Mouse (Mus musculus) monocyte, adult 5-6 weeks (primary cell): ENCODE data around the gene Pgrmc2. TPM values are rescaled to one million over a fixed set of nuclear protein-coding genes. Genes with fewer than 3 reads are reported as not detected.
A peak's percentile ranks its signal among the peaks of the same experiment; 100 is the strongest.

ENCODE experiments used
- ATAC-seq: fragments of 153-309, 156-312 bp; replicated peaks from 2 replicates; pipeline ENCODE4 v1.8.0; 2017; ENCODE audit warnings: mild to moderate bottlenecking; ENCODE audit not compliant: low TSS enrichment, insufficient number of reproducible peaks, severe bottlenecking, poor library complexity, low FRiP score
- total RNA-seq: library from RNA; stranded (forward); fragments of 200-1000, 200-491, 200-594 nt; gene quantifications from 3 replicates; pipeline ENCODE4 v1.2.3, GENCODE M21; 2017

The Pgrmc2 gene
- 7.5 to 16.1 TPM (median 11.4 TPM) in 3 replicates for total RNA-seq

DNA sequence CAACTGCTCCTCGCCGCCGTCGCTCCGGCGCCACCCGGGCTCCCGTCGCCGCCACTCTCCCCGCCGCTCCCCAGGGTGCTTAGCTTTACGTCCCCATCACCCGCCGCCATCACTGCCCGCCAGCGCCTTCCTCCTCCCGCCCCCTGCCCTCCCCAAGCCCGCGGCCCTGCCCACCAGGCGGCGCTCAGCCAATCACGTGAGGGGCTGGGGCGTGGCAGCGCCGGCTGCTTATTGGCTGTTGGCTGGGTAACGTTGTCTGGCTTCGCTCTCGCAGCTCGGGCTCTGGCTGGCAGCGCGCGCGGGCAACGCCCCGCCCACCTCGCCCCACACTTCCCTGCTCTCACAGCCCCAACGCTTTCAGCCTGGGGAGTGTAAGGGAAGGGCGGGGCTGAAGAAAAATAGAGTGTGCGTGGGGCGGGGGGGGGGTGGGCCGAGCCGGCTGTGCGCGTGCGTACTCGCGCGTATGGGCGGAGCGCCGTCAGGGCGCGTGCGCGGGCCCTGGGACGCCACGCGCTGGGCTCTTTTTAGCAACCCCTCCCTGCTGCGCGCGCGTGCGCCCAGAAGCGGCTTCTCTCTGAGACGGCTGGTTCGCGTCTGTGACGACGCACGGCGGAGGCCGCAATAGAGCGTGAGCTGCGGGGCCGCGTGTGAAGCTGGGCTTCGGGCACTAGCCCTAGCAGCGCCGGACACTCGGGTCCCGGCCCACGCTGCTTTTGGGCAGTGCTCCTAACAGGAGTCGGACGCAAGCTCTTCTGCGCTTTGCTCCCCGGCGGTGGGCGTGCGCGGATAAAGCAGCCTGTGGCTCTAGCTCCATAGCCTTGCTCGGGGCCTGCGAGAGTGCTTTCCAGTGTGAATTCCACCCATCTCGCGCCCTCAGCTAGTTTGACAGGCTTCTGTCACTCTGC, at the start of gene Pgrmc2:
TSS of gene Pgrmc2 (minus strand) at position 162 of the 905 bp plus-strand sequence.
- peak; percentile 88 for ATAC-seq

DNA sequence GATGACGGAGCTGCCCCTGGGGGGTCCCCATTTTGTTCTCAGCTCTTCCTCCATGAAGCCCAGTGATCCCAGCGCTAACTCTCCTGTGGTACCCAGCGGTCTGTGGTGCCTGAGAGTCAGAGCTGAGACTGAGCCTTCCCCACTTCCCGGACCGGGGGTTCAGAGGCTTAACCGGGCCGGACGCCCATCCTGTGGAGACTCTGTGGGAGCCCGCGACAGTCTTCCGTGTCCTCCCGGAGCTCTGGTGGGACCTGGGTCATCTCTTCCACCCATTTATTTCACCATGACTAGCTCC, 41.1 kb upstream of the Pgrmc2 start:
- ATAC-seq: no peak

DNA sequence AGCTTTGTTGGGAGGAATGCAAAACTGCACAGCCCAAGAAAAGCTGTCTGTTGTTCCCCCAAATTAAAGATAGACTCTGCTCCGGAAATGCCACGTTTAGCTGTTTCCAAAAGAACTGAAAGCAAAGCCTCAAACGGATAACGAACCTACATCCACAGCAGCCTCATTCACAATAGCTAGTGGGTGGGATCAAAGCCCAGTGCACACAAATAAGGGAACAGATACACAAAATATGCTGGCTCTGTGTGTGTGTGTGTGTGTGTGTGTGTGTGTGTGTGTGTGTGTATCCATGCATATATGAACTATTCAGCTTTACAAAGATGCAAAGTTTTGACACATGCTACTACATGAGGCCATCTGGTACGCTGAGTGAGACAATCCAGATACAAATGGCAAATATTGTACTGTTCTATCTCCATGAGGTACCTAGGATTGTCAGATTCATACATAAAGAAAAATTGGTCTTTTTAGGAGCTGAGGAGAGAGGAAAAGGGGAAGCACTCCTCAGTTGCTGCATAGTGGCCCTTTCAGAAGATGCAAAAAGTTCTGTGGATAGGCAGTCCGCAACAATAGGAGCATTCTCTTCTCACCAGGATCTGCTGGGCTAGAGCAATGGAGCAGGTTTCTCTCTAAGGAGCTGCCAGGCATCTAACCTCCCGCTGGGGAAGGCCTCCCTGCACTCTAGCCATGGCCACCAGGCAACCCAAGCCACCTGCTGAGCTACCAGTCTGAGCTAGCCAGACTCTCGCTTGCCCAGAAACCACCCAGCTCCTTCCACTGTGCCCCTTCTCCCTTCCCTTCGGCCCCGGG, 40.5 kb upstream of the Pgrmc2 start:
- ATAC-seq: no peak

DNA sequence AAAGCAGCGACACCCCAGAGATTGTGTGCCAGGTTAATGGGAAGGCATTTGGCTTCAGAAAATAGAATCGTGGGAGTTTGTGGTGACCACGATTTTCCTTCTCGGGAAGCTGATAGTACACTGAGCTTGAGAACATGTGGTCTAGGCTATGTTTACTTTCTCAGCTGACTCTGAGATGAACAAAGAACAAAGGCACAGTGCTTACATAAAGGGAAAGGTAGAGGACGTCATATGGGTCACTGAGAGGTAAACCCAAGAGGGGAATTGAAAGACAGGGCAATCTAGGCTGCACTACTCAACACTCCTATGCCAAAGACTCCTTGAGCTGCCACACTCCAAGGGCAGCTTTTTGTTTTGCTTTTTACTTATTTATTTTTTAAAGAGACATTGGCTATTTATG, 35.3 kb upstream of the Pgrmc2 start:
- ATAC-seq: no peak

DNA sequence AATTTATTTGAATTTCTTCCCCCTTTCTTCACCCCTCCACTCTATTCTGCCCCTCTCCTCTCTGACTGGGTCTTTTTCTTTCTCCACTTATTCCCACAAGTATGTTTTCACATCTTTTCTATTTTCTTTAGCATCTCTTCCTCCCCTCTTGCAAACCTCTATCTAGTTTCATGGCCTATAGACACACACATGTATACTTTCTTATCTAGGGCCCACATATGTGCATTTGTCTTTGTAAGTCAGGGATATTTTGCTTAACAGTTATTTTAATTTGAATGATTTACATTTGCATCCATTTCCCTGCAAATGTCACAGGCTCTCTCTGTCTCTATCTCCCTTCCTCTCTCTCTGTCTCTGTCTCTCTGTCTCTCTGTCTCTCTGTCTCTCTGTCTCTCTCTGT, 34.6 kb upstream of the Pgrmc2 start:
- ATAC-seq: no peak

DNA sequence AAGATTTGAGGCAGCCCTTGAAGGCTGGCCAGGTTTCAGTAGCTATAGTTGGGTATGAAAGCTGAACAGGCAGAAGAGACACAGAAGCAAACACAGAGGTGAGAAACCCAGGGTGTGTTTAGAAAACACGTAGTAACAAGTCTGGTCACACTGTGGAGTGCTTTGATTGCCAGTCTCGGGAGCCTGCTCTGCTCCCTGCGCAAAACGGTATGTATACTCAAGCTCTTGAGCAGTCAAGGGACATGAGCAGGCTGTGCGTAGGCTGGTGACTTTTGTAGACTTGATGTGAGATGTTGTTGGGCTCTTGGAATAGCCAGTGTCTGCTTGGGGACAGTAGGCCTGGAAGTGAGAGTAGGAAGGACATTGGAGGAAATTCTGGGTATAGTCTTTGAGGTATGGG, 30.3 kb upstream of the Pgrmc2 start:
- no peak for ATAC-seq

DNA sequence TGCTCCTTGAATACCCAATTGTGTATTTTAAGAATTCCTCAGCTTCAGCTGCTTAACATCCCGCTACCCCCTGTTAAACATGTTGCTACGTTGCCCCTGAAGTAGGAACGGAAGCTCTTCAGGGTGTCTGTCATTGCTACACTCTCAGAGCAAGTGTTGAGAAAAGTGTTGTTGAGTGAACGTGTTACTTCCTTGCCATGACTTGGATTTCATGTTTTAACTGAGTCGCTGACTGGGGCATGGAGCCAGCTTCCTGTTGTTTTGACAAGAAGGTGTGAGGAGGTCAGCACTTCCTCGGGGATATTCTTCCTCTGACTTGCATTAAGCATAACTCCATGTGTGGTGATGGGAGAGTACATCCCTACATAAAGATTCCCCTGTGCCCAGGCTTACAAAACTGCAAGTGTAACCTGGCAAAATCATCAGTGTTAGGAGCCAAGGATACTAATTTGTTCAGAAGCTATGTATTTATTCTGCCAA, 25.5 kb upstream of the Pgrmc2 start:
- no peak for ATAC-seq

DNA sequence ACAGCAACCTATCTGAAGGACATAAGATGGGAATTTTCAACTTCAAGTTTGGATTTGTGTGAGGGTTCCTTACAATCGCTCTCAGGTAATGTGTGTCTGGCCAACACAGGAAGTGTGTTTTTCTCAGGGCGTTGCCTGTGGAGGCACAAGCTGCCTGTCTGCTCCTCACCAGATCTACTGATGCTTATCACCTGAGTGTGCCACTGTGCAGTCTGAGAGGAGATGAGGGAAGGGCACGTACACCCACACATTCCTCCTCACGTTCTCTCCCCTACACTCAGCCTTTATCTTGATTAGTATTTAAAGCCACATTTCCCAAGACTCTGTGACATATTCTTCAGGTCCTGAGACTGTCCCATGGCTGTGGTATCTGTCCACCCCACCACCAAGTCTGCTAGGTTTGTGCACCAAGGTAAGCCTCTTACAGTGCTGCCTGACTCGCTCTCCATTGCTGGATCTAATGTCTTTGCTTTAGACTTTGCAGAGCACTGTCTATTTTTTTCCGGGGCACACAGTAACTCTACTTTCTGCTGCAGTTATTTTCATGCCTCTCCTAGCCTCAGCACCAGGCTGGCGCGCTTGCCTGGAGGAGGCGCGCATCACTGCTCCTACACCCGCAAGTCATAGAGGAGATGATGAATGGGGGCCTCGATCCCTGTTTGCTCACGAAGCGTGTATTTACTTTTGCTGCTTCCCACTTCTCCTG, 24.9 kb upstream of the Pgrmc2 start:
- no peak for ATAC-seq

DNA sequence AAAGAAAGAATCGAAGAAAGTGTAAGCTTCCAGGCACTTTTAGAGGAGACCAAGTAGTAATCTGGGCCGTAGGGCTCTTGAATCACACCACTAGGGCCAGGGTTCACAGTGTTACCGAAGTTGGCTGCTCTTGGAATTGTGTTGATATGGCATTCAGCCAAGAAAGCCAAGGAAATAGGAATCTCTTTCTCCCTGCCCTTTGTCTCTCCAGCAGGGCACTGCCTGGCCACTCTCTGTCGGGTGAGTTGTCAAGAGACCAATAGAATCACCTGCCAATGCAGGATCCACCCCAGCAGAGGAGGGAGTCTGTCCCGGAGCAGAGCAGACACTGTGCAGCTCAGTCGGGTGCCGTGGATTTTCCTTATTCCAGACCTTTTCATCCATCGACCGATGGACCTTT, 19.1 kb upstream of the Pgrmc2 start:
- no peak for ATAC-seq

DNA sequence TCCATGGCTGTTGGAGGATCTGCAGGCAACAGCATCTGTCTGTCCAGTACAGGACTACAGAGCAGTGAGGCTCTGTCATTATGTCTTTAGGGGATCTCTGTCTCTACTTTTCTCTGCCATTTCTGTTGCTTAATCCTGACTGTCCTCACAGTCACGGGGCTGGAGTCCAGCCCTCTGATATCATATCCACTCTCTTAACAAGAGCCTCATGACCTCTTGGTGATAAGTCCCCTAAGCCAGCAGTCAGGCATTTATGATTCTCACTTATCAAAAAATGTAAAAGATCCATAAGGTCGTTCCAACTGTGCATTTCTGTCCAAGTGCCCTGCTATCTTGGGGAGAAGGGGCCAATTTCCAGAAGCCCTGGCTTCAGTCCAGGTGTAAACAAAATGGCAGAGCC, 17.3 kb upstream of the Pgrmc2 start:
- ATAC-seq: no peak

DNA sequence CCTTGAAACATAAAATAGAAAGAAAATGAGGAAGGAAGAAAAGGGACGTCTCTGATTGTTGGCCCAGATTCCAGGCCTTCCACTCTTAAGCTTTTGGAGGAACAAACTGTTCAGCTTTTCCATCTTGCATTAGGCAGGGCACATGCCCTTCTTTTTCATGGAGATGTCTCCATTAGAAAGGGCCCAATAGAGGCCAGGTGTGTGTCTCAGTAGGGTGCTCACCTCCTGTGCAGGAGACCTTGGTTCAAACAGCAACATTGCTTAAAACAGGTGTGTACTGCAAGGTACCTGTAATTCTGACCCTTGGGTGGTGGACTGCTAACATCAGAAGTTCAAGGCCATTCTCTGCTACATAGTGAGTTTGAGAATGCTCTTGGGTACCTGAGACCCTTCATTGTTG, 16.8 kb upstream of the Pgrmc2 start:
- ATAC-seq: no peak

DNA sequence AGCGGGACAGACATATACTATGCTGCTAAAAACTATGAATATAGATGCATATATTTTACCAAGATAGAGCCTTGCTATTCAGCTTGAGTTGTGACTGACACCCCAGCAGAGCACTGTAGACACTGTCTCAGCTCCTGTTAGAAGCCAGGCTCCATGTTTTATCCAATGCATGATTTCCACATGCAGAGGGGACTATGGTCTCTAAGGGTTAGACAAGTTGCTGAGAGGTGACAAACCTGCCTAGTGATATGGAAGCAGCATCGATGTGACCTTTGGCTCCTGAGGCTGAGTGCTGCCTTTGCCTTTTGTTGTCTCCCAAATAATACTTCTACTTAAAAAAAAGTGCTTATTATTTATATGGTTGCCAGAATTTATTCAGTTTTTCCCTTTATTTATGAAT, 10.4 kb upstream of the Pgrmc2 start:
- no peak for ATAC-seq

DNA sequence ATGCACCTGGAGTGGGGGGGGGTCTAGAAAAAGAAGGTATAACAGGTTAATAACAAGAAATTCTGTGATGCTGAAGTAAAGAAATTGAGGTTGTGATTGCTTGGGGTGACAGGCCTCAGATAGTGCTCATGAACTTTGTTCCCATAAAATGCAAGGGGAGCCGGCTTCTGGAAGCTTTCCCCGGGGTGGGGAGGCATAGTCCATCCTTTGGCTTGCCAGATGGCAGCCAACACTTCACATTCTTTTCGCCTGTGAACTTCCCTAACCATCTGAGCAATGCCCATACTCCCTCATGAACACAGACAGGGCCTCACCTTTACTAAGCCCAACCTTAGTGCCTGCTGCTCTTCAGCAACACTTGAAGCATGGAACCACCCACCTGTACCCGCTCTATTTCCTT, 9.5 kb upstream of the Pgrmc2 start:
- no peak for ATAC-seq

DNA sequence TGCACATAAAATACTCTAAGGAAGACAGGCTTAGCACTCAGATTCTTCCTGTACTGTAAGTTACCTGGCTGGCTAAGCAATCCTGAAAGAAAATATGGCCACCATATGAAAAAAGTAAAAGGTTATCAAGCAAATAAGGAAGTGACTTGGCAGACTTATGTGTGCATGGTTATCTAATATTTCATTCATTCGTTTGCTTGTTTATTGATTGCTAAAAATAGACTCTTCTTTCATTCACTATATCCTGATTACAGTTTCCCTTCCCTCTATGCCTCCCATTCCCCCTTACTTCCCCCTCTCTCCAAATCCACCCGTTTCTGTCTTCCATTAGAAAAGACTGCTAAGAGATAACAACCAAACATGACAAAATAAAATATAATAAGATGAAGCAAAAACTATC, 8.0 kb upstream of the Pgrmc2 start:
- no peak for ATAC-seq

DNA sequence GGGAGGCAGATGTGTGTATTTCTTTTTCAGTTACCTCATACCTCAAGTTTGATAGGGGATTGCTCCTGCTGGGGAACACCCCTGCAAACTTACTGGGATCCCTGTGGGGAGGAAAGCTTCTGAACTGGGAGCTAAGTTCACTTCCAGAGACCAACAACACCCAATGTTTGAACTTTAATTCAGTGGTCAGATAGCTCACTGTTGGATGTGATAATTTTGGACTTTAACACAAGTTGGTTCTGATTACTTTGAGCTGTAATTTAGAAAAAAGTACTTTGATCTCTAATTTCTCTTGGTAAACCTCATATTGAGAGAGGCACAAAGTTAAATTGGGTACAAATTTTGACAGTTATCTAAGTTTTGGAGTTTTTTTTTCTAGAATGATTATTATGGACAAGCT, 4.2 kb upstream of the Pgrmc2 start:
- ATAC-seq: no peak

DNA sequence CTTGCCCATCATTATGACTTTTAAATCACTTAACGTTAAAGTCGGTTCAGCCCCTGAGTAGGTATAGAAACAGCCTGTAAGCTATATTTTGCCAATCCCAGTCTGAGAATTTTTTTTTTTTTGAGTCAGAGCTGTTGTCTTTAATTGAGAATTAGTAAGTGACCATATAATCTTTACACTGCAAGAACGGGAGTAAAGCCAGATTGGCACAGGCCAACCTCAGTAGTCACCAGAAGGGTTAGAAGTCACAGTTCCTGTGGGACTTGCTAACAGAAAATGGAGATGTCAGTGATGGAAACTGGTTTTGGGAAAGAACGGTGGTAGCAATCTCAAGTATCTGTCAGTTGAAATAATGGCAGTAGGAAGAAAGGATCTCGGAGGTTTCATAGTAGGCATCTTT, 1.6 kb upstream of the Pgrmc2 start:
- ATAC-seq: no peak

DNA sequence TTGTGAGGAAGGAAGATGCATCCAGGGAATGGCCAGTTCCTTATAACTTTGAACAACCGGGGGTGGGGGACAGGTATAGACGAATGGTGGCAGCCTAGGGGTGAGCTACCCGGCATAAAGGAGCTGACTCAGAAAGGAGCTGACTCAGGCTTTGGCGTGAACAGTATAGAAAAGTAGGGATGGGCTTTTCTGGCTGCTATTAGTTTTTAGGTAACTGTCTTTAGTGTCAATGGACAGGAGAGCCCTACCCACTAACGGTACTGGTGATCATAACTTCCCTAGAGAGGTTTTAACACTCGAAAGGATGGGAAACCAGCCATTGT, 905 bp upstream of the Pgrmc2 start:
- ATAC-seq: no peak

DNA sequence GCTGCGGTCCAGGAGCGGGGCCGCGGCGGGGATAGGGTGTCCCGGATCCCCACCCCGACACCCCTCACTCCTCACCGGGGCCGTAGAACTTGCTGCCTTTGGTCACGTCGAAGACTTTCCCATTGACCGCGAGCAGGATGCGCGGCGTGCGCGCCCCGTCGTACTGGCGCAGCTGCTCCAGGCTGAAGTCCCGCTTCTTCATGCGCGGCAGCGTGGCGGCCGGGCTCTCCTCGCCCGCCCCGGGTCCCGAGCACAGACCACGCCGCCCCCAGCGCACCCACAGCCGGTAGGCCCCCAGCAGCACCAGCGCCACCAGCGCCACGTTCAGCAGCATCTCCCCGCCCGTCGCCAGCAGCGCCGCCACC, 344 bp downstream of the Pgrmc2 start:
- ATAC-seq: peak; percentile 25; the same call in 1 of the 2 replicates

DNA sequence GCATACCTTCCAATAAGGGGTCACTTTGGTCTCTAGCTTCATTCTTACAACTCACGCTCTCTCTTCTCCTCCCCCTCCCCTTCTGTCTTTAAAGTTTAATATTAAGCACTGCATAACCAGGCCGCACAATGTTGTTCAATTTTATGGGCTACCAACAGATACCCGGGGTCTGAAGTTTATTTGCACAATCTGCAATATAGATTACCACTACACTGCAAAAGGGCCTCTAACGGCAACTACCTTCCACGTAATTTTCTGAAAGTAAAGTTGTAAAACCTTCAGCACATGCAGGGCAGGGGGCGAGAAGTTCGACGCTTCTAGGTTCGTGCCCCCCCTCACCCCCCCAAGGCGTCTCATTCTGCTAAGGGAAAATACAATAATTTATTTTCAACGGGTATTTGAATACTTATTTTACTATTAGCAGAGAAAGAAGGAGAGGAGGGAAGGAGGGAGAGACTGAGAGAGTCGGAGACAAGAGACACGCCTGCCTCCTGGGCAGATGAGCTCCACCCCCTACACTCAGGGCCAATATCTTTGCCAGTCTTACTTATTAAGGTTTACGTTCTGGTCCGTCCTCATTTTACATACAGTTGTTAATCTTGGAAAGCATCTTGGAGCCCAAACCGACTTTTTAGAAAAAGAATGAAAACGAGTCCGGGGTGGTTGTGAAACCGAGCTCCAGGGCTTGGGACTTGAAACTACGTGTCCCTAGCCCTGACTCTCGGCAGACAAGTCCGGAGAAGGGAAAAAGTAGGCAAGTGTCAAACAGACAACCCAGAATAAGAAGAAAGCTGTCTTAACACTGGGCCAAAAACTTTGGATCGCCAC, 1.2 kb downstream of the Pgrmc2 start:
- no peak for ATAC-seq
